Mouse (Mus musculus): ENCODE data around the gene Aanat. TPM values are rescaled to one million over a fixed set of nuclear protein-coding genes. Genes with fewer than 3 reads are reported as not detected.

Aanat gene
- polyA plus RNA-seq, 1 experiment from 2014 or later = 0.36 TPM

DNA sequence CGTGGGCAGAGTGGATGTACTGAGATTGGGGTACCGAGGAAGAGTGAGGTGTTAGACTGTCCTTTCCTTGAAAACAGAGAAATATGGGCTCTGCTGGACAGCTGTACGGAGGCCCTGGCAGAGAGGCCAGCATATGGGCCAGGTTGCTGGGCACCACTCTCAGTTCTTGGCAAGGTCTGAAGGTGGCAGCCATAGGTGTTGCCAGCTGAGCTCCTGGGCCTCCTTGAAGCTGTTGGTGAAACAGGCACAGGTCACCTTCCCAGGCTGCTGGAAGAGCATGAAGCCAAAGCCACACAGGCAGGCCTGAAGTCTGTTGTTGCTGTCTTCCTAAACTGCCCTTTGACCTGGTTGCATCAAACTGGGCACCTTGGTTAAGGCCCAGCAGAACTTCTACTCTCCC, 55.5 kb downstream of the Aanat start:
- Histone ChIP-seq H3K9me3 (replicated peaks; ENCODE audit: control insufficient read depth, low read length) (no peaks in the 10 kb centered on the region), H3K4me1 (ENCODE audit: control insufficient read depth, insufficient read depth, low read length) (peaks cover 9% of the 10 kb centered on the region; the same call in 1 of the 2 replicates), H3K36me3 (ENCODE audit: control insufficient read depth, insufficient read depth, low read length) (no peaks in the 10 kb centered on the region), H3K4me3 (ENCODE audit: low read depth, low read length) (no peak overlapping the region), H3K9ac (ENCODE audit: low read length) (no peak overlapping the region), H3K27me3 (replicated peaks; ENCODE audit: control insufficient read depth, insufficient read depth, low read length) (no peaks in the 10 kb centered on the region), H3K27ac (ENCODE audit: low read depth, low read length) (no peak overlapping the region), H3K4me2 (ENCODE audit: low read length) (no peak overlapping the region)
- DNase-seq (ENCODE audit: low spot score) (no peak), ATAC-seq (no peak)
- 70% methylated on average over 3 of the region's 3 CpGs for WGBS

DNA sequence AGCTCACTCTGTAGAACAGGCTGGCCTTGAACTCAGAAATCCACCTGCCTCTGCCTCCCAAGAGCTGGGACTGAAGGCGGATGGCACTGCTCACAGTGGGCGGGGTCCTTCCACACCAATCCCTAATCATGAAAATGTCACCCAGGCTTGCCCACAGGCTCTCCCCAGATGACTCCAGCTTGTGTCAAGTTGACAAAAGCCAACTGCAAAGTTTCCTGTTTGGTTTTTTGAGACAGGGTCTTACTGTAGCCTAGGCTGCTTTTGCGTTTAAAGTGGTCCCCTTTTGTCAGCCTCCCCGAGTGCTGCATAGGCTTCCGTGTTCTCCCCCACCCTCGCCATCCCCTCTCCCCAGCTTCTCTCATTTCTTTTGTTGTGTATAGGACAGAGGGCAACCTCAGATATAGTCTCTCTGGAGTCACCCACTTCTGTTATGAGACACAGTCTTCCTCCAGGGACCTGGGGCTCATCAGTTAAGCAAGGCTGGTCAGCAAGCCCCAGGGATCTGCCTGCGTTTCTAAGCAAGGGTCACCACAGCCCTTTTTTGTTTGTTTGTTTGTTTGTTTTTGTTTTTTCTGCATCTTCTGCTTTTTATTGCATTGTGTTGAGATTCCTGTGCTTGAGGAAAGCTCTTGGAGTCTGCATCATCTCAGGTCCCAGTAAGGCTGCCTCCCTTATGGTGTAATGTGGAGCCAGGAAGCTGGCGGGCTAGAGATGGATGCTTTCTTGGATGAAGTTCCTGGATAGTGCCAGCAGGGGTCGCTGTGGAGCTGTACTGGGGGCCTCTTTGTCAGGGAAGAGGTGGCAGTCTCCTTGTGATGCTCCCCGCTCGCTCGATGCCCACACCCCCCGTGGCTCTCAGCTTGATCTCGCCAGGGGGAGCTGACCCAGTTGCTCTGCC, 56.7 kb downstream of the Aanat start:
- Histone ChIP-seq H3K9ac (ENCODE audit: low read length) (peak overlapping the region; percentile 65), H3K4me3 (ENCODE audit: low read depth, low read length) (peak overlapping the region; percentile 19), H3K27ac (ENCODE audit: low read depth, low read length) (no peak overlapping the region; the same call in 1 of the 2 replicates), H3K4me1 (ENCODE audit: control insufficient read depth, insufficient read depth, low read length) (peaks cover 9% of the 10 kb centered on the region; the same call in 1 of the 2 replicates), H3K4me2 (ENCODE audit: low read length) (peak overlapping the region; percentile 58), H3K27me3 (replicated peaks; ENCODE audit: control insufficient read depth, insufficient read depth, low read length) (no peaks in the 10 kb centered on the region), H3K36me3 (ENCODE audit: control insufficient read depth, insufficient read depth, low read length) (no peaks in the 10 kb centered on the region), H3K9me3 (replicated peaks; ENCODE audit: control insufficient read depth, low read length) (no peaks in the 10 kb centered on the region)
- 37% methylated on average over 14 of the region's 14 CpGs for WGBS
- ATAC-seq (peak; percentile 89), DNase-seq (ENCODE audit: low spot score) (peak; percentile 94)

DNA sequence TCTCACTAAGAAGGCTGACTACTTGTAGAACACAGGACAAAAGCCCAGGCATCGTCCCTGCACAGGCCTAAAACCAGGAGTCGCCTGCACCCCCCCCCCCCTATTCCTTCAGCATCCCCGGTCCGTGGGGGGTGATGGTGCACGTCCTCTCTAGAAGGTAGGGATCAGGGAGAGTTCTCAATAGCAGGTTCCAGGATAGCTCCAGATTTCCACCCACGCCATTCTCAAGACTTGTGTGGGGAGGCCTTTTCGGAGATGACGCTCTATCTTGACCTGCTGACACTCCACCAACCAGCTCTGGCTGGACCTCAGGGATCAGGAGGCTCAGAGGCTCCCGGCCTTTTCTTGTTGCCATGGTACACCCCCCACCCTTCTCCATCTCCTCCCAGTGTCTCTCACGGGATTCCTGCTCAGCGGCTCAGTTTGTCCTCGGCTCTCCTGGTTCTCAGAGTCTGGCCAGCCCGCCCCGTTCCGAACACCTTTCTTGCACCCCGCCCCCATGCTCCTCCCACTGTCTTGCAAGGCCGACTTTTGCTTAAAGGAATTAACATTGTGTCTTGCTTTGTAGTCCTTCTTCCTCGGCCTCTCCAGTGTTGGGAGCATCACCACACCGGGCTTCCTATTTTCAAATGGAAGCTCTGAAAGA, 57.5 kb downstream of the Aanat start:
- Histone ChIP-seq H3K4me2 (ENCODE audit: low read length) (peak overlapping the region; percentile 58), H3K27ac (ENCODE audit: low read depth, low read length) (0 out of 2 replicates have a peak overlapping the region, but pooled peaks have one; percentile 18), H3K36me3 (ENCODE audit: control insufficient read depth, insufficient read depth, low read length) (no peaks in the 10 kb centered on the region), H3K4me3 (ENCODE audit: low read depth, low read length) (peak overlapping the region; percentile 19), H3K27me3 (replicated peaks; ENCODE audit: control insufficient read depth, insufficient read depth, low read length) (no peaks in the 10 kb centered on the region), H3K4me1 (ENCODE audit: control insufficient read depth, insufficient read depth, low read length) (peaks cover 9% of the 10 kb centered on the region; the same call in 1 of the 2 replicates), H3K9me3 (replicated peaks; ENCODE audit: control insufficient read depth, low read length) (no peaks in the 10 kb centered on the region), H3K9ac (ENCODE audit: low read length) (peak overlapping the region; percentile 65)
- WGBS = 7% methylated on average over 19 of the region's 19 CpGs
- no peak for DNase-seq (ENCODE audit: low spot score)
- ATAC-seq = peak; percentile 18; the same call in 1 of the 2 replicates

DNA sequence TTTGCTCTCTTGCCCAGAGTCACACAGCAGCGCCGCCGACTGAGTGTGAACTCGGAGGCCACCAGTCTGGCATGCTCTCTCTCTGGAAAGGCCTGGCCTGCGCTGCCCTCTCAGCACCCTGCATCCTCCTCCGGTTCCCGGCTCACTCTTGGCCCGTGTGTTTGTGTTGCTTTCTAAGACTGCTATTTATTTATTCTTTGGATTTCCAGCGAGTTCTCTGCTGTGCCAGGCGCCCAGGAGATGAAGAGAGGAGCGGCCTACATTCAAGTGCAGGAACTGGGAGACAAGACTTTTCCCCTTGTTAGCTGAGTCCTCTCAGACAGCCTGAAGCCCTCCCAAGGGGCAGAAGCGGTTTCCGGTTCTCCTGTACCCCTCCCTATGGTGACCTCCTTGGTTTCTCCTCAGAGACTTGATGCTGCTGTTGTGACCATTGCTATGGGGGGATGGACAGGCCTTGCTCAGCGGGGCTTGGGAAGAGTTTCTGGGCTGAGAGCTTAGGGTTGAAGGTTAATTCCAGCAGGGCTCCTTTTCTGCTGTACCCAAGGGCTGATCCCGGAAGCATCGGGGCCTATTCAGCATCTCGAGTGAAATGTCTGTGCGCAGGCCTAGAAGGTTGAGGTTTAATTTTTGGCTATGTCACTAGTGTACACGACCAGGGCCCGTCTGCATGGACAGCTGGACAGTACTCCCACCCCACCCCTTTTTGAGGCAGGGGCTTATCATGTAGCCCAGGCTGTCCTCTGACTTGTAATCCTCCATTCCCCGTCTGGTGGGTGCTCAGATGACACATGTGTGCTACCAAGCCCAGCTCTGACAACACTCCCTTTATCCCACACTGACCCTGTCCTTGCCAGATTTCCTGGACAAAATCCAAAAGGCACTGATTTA, 58.2 kb downstream of the Aanat start:
- Histone ChIP-seq H3K9ac (ENCODE audit: low read length) (peak overlapping the region; percentile 65), H3K4me2 (ENCODE audit: low read length) (peak overlapping the region; percentile 58), H3K4me1 (ENCODE audit: control insufficient read depth, insufficient read depth, low read length) (peaks cover 9% of the 10 kb centered on the region; the same call in 1 of the 2 replicates), H3K27me3 (replicated peaks; ENCODE audit: control insufficient read depth, insufficient read depth, low read length) (no peaks in the 10 kb centered on the region), H3K27ac (ENCODE audit: low read depth, low read length) (0 out of 2 replicates have a peak overlapping the region, but pooled peaks have one; percentile 18), H3K9me3 (replicated peaks; ENCODE audit: control insufficient read depth, low read length) (no peaks in the 10 kb centered on the region), H3K4me3 (ENCODE audit: low read depth, low read length) (no peak overlapping the region), H3K36me3 (ENCODE audit: control insufficient read depth, insufficient read depth, low read length) (no peaks in the 10 kb centered on the region)
- DNase-seq (ENCODE audit: low spot score) (no peak), ATAC-seq (no peak)
- 53% methylated on average over 21 of the region's 21 CpGs for whole genome bisulfite sequencing

DNA sequence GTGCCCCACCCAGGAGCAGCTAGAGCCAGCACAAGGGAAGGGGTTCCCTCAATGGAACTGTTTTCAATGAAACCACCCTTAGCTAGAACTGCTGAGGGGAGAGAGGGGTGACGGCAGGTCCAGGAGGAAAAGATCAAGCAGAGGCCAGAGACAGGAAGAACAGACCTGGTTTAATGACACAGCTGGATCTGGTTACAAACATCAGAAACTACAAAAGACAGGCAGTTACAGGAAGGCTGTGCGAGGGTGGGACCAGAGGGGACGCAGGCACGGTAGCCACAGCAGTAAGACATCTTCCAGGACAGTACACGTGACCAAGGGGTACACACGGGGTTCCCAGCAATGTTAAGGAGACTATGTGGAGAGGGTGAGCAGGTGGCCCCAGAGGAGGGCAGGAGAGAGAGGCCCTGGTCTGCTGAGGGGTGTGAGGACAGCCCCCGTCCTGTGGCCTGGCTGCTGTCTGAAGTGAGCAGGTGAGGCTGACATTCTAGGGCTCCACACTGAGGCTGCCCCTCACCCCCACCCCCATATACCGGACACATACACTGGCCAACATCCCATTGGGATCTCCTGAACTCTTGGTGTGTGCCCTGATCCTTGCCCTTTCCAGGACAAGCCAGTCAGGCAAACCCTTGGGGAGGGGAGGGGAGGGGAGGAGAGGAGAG, 59.3 kb downstream of the Aanat start:
- Histone ChIP-seq H3K9ac (ENCODE audit: low read length) (no peak overlapping the region), H3K4me2 (ENCODE audit: low read length) (no peak overlapping the region), H3K4me1 (ENCODE audit: control insufficient read depth, insufficient read depth, low read length) (peaks cover 9% of the 10 kb centered on the region; the same call in 1 of the 2 replicates), H3K36me3 (ENCODE audit: control insufficient read depth, insufficient read depth, low read length) (no peaks in the 10 kb centered on the region), H3K27me3 (replicated peaks; ENCODE audit: control insufficient read depth, insufficient read depth, low read length) (no peaks in the 10 kb centered on the region), H3K9me3 (replicated peaks; ENCODE audit: control insufficient read depth, low read length) (no peaks in the 10 kb centered on the region), H3K27ac (ENCODE audit: low read depth, low read length) (no peak overlapping the region), H3K4me3 (ENCODE audit: low read depth, low read length) (no peak overlapping the region)
- DNase-seq (ENCODE audit: low spot score) = no peak
- no peak for ATAC-seq
- 64% methylated on average over 8 of the region's 8 CpGs for WGBS

DNA sequence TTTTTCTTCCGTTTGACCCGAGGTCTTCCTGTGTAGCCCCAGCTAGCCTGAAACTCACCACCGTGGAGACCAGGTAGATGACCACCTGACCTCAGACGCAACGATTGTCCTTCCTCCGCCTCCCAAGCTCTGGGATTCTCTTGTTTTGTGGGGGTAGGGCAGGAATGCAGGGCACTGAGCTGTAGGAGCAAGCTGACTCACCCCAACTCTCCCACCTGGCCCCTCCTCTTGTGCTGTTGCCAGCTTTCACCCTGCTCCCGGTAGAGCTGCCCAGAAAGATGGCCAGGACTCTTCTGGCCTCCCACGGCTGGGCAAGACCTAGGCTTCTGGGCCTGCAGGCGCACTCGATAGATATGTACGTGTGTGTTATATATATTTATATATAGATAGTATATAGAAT, 59.9 kb downstream of the Aanat start:
- no peaks in the 10 kb centered on the region for H3K36me3 ChIP-seq (ENCODE audit: control insufficient read depth, insufficient read depth, low read length)
- DNase-seq (ENCODE audit: low spot score) = no peak

DNA sequence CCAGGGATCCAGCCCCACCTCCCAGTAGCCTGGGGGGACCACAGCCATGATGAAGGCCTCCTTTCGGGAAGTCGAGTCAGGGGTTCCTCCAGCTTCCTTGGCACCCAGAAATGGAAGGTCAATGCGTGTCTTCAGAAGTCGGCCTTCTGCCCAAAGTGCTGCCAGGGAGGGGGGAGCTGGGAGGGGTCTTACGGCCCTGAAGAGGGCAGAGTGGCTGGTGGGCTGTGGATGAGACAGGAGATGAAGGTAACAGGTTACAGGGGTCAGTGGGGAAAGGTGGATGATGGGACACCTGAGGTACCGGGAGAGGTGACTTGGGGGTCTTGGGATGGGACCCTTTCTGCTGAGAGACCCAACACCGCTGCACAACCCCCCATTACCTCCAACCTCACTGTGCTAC, 60.5 kb downstream of the Aanat start:
- ATAC-seq = no peak
- no peak for DNase-seq (ENCODE audit: low spot score)
- Histone ChIP-seq H3K9ac (ENCODE audit: low read length) (no peak overlapping the region), H3K27ac (ENCODE audit: low read depth, low read length) (no peak overlapping the region), H3K27me3 (replicated peaks; ENCODE audit: control insufficient read depth, insufficient read depth, low read length) (no peaks in the 10 kb centered on the region), H3K36me3 (ENCODE audit: control insufficient read depth, insufficient read depth, low read length) (no peaks in the 10 kb centered on the region), H3K4me3 (ENCODE audit: low read depth, low read length) (no peak overlapping the region), H3K4me1 (ENCODE audit: control insufficient read depth, insufficient read depth, low read length) (peaks cover 9% of the 10 kb centered on the region; the same call in 1 of the 2 replicates), H3K9me3 (replicated peaks; ENCODE audit: control insufficient read depth, low read length) (no peaks in the 10 kb centered on the region), H3K4me2 (ENCODE audit: low read length) (no peak overlapping the region)
- 84% methylated on average over 7 of the region's 7 CpGs for WGBS

More for the DNA sequence above, 59.9 kb downstream of the Aanat start:
- peaks cover 9% of the 10 kb centered on the region; the same call in 1 of the 2 replicates for H3K4me1 ChIP-seq (ENCODE audit: control insufficient read depth, insufficient read depth, low read length)
- no peak overlapping the region for H3K4me2 ChIP-seq (ENCODE audit: low read length)
- 71% methylated on average over 11 of the region's 11 CpGs for WGBS
- H3K9me3 ChIP-seq (replicated peaks; ENCODE audit: control insufficient read depth, low read length) = no peaks in the 10 kb centered on the region
- H3K9ac ChIP-seq (ENCODE audit: low read length) = no peak overlapping the region
- no peaks in the 10 kb centered on the region for H3K27me3 ChIP-seq (replicated peaks; ENCODE audit: control insufficient read depth, insufficient read depth, low read length)
- H3K4me3 ChIP-seq (ENCODE audit: low read depth, low read length) = no peak overlapping the region
- ATAC-seq = no peak
- H3K27ac ChIP-seq (ENCODE audit: low read depth, low read length) = no peak overlapping the region
